Mouse (Mus musculus) adrenal gland (tissue): ENCODE data around the gene D630045J12Rik.

Source experiments
- intact Hi-C: fragments of 180-260 bp; cut with DNase I; formaldehyde crosslinking; loops from one replicate; pipeline ENCODE4 v1.15.1; 2025

D630045J12Rik gene

GRCm38 (mm10) chr6:38195306-38195705 lies 58.5 kb downstream of the D630045J12Rik start:
- intact Hi-C loops: no loop called here

GRCm38 (mm10) chr6:38194046-38194445 lies 59.8 kb downstream of the D630045J12Rik start:
- intact Hi-C loops: no loop called here

GRCm38 (mm10) chr6:38192952-38193351 lies 60.9 kb downstream of the D630045J12Rik start:
- intact Hi-C loops: no loop called here

GRCm38 (mm10) chr6:38186312-38186950 lies 67.4 kb downstream of the D630045J12Rik start:
- intact Hi-C loops: no loop called here

- intact Hi-C loops: no loop called here
Observed at GRCm38 (mm10) chr6:38184791-38185190, 69.0 kb downstream of the D630045J12Rik start.

GRCm38 (mm10) chr6:38181756-38182318 lies 72.0 kb downstream of the D630045J12Rik start:
- intact Hi-C loops: no loop called here

- intact Hi-C loops: no loop called here
Observed at GRCm38 (mm10) chr6:38180669-38181068, 73.1 kb downstream of the D630045J12Rik start.

GRCm38 (mm10) chr6:38165385-38165784 lies 88.4 kb downstream of the D630045J12Rik start:
- intact Hi-C loops: no loop called here

- intact Hi-C loops: loop anchor here (5.0 kb wide), 1 partner anchor 88 kb away; the partner anchor contains the start of gene D630045J12Rik
Observed at GRCm38 (mm10) chr6:38164705-38165104, 89.1 kb downstream of the D630045J12Rik start.

GRCm38 (mm10) chr6:38162825-38163504 lies 90.8 kb downstream of the D630045J12Rik start:
- intact Hi-C loops: loop anchor here (5.0 kb wide), 1 partner anchor 89 kb away; the partner anchor contains the start of gene D630045J12Rik

- intact Hi-C loops: loop anchor here (5.0 kb wide), 1 partner anchor 92 kb away; the partner anchor contains the start of gene D630045J12Rik
Observed at GRCm38 (mm10) chr6:38160556-38160955, 93.3 kb downstream of the D630045J12Rik start.

GRCm38 (mm10) chr6:38160102-38160501 lies 93.7 kb downstream of the D630045J12Rik start:
- intact Hi-C loops: loop anchor here (5.0 kb wide), 1 partner anchor 92 kb away; the partner anchor contains the start of gene D630045J12Rik

GRCm38 (mm10) chr6:38159576-38159975 lies 94.2 kb downstream of the D630045J12Rik start:
- intact Hi-C loops: loop anchor here (10.0 kb wide), 1 partner anchor 165 kb away; no protein-coding TSS in a partner anchor

GRCm38 (mm10) chr6:38157925-38158324 lies 95.9 kb downstream of the D630045J12Rik start:
- intact Hi-C loops: loop anchor here (10.0 kb wide), 1 partner anchor 167 kb away; no protein-coding TSS in a partner anchor

- intact Hi-C loops: loop anchor here (10.0 kb wide), 1 partner anchor 169 kb away; no protein-coding TSS in a partner anchor
Observed at GRCm38 (mm10) chr6:38156204-38156603, 97.6 kb downstream of the D630045J12Rik start.

- intact Hi-C loops: loop anchor here (10.0 kb wide), 1 partner anchor 172 kb away; no protein-coding TSS in a partner anchor
Observed at GRCm38 (mm10) chr6:38152305-38152704, 101.5 kb downstream of the D630045J12Rik start.

- intact Hi-C loops: no loop called here
Observed at GRCm38 (mm10) chr6:38149483-38149882, 104.3 kb downstream of the D630045J12Rik start.

GRCm38 (mm10) chr6:38148626-38149025 lies 105.2 kb downstream of the D630045J12Rik start:
- intact Hi-C loops: no loop called here

- intact Hi-C loops: no loop called here
Observed at GRCm38 (mm10) chr6:38147301-38147700, 106.5 kb downstream of the D630045J12Rik start.

GRCm38 (mm10) chr6:38145463-38146065 lies 108.2 kb downstream of the D630045J12Rik start:
- intact Hi-C loops: no loop called here
